Mouse (Mus musculus): Measurements from ENCODE around the gene Taar7d. TPM values are rescaled to one million over a fixed set of nuclear protein-coding genes. Genes with fewer than 3 reads are reported as not detected.
"Not testable (repeated sequence)": the region's sequence is repeated elsewhere in the genome, so short reads cannot be mapped to it uniquely, and the experiment has no call there.

The Taar7d gene
- polyA plus RNA-seq, 1 experiment from 2014 or later, result not detected

DNA sequence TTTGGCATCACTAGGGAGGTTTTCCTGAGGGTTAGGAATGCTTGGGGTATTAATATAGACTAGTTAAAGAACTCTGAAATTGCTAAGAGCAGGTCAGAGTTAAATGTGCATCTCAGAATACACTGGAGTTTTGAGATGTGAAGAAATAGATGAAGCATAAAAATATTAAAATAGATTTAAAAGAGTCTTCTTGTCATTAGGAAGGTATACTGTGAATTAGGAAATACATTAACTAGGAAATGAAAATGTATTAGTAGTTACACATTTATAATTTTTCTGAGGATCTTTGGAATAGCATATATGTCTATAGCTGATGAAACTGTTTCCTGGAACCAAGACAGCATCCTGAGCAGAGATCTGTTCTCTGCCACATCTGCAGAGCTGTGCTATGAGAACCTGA lies 22.2 kb downstream of the Taar7d start, which contains the start of gene Taar7f:
Gene Taar7f, plus strand, starts transcription at position 301 of the 400 bp plus-strand sequence.
- no peaks in the 10 kb centered on the region for H3K27me3 ChIP-seq (ENCODE audit: low read depth, poor library complexity, severe bottlenecking)
- no peaks in the 10 kb centered on the region for H3K4me1 ChIP-seq
- H3K4me3 ChIP-seq, result no peak within 1 kb of the TSS
- no peaks in the 10 kb centered on the region for H3K36me3 ChIP-seq
- H3K27ac ChIP-seq, result no peak within 1 kb of the TSS
- DNase-seq (ENCODE audit: low spot score), result no peak
- no peaks in the 10 kb centered on the region for H3K9me3 ChIP-seq (replicated peaks)

GRCm38 (mm10) chr10:24052039-24052438 lies 25.0 kb downstream of the Taar7d start:
- Histone ChIP-seq H3K36me3 (no peaks in the 10 kb centered on the region), H3K9me3 (replicated peaks) (no peaks in the 10 kb centered on the region), H3K27me3 (ENCODE audit: low read depth, poor library complexity, severe bottlenecking) (no peaks in the 10 kb centered on the region), H3K27ac (no peak overlapping the region), H3K4me3 (no peak overlapping the region), H3K4me1 (no peaks in the 10 kb centered on the region)
- 79% methylated on average over 5 of the region's 5 CpGs for WGBS
- DNase-seq (ENCODE audit: low spot score), result no peak

DNA sequence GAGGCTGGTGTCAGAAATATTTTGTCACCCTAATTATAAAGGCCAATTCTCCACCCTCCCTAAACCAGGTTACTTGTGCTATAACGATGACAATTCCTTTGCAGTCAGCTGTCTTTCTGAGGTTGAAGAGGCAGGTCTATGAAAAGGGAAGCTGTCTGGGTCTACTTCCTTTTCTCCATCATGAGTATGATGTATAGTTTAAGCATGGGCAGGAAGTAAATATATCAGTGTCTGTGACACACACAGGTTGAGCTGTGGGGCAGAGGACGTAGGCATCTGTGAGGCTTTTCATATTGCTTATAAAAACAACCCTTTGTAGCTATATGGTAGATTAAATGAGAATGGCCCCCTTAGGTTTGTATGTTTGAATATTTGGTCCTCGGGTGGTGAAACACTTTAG lies 32.0 kb downstream of the Taar7d start:
- Histone ChIP-seq H3K27ac (no peak overlapping the region), H3K4me1 (no peaks in the 10 kb centered on the region), H3K4me3 (no peak overlapping the region), H3K9me3 (replicated peaks) (no peaks in the 10 kb centered on the region), H3K27me3 (ENCODE audit: low read depth, poor library complexity, severe bottlenecking) (no peaks in the 10 kb centered on the region), H3K36me3 (no peaks in the 10 kb centered on the region)
- no peak for DNase-seq (ENCODE audit: low spot score)
- 88% methylated on average over 3 of the region's 3 CpGs for WGBS

DNA sequence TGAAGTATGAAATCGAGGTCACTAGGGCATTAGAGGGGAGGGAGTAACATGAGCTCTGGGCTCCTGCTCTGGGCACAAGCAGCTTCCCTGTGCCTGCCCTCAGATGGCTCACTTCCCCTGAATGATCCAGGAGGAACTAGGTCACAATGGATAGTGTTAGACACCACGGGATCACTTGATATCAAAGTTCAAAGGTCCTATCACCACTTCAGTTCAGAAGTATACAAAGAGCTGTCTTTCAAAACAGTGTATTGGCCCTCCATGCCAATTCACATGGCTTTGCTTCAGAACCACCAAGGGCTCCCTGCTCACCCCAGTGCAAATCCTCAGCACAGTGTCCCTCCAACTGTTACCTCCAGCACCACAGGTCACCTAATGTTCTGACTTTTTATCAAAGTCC lies 47.7 kb downstream of the Taar7d start:
- H3K9me3 ChIP-seq (replicated peaks); H3K27me3 ChIP-seq (ENCODE audit: low read depth, poor library complexity, severe bottlenecking); DNase-seq (ENCODE audit: low spot score); H3K27ac ChIP-seq; H3K36me3 ChIP-seq; H3K4me1 ChIP-seq; H3K4me3 ChIP-seq: not testable (repeated sequence)
- 63% methylated on average over 2 of the region's 2 CpGs for WGBS

GRCm38 (mm10) chr10:24076200-24076599 lies 49.2 kb downstream of the Taar7d start, which contains the start of gene Taar8a:
Gene Taar8a, plus strand, starts transcription at chr10:24076500.
- H3K36me3 ChIP-seq; H3K4me1 ChIP-seq; H3K4me3 ChIP-seq; DNase-seq (ENCODE audit: low spot score); H3K9me3 ChIP-seq (replicated peaks); H3K27ac ChIP-seq; H3K27me3 ChIP-seq (ENCODE audit: low read depth, poor library complexity, severe bottlenecking): not testable (repeated sequence)
- WGBS, result 82% methylated on average over 2 of the region's 4 CpGs

Other genes starting within 250 kb of the Taar7d start
- gene Rps12, start 239.9 kb upstream of the Taar7d start, polyA plus RNA-seq (2016; fragmentation: Nextera tagmentation; extraction: Ambion mirVana), result 146 and 189 TPM in 2 replicates
- gene Slc18b1, start 230.2 kb upstream of the Taar7d start, polyA plus RNA-seq (2016; fragmentation: Nextera tagmentation; extraction: Ambion mirVana), result 10.3 and 13.8 TPM in 2 replicates
- not detected in 2 replicates for gene Vnn3, start 175.8 kb upstream of the Taar7d start, polyA plus RNA-seq (2016; fragmentation: Nextera tagmentation; extraction: Ambion mirVana)
- gene Vnn1, start 132.5 kb upstream of the Taar7d start, polyA plus RNA-seq (2016; fragmentation: Nextera tagmentation; extraction: Ambion mirVana), result 0.43 and 0.68 TPM in 2 replicates
- gene Taar1, start 106.9 kb upstream of the Taar7d start, polyA plus RNA-seq (2016; fragmentation: Nextera tagmentation; extraction: Ambion mirVana), result not detected in 2 replicates
- gene Taar2, start 88.7 kb upstream of the Taar7d start, polyA plus RNA-seq (2016; fragmentation: Nextera tagmentation; extraction: Ambion mirVana), result not detected in 2 replicates
- gene Taar3, start 77.7 kb upstream of the Taar7d start, polyA plus RNA-seq (2016; fragmentation: Nextera tagmentation; extraction: Ambion mirVana), result not detected in 2 replicates
- not detected in 2 replicates for gene Taar4, start 66.7 kb upstream of the Taar7d start, polyA plus RNA-seq (2016; fragmentation: Nextera tagmentation; extraction: Ambion mirVana)
- gene Taar5, start 56.5 kb upstream of the Taar7d start, polyA plus RNA-seq (2016; fragmentation: Nextera tagmentation; extraction: Ambion mirVana), result not detected in 2 replicates
- gene Taar6, start 41.6 kb upstream of the Taar7d start, polyA plus RNA-seq (2016; fragmentation: Nextera tagmentation; extraction: Ambion mirVana), result not detected in 2 replicates
- not detected in 2 replicates for gene Taar7a, start 33.7 kb upstream of the Taar7d start, polyA plus RNA-seq (2016; fragmentation: Nextera tagmentation; extraction: Ambion mirVana)
- gene Taar7b, start 27.3 kb upstream of the Taar7d start, polyA plus RNA-seq (2016; fragmentation: Nextera tagmentation; extraction: Ambion mirVana), result not detected in 2 replicates
- not detected in 2 replicates for gene Taar7e, start 10.4 kb downstream of the Taar7d start, polyA plus RNA-seq (2016; fragmentation: Nextera tagmentation; extraction: Ambion mirVana)
- gene Taar7f, start 22.3 kb downstream of the Taar7d start, polyA plus RNA-seq (2016; fragmentation: Nextera tagmentation; extraction: Ambion mirVana), result not detected in 2 replicates
- gene Taar8a, start 49.3 kb downstream of the Taar7d start, polyA plus RNA-seq (2016; fragmentation: Nextera tagmentation; extraction: Ambion mirVana), result not detected in 2 replicates
- not detected in 2 replicates for gene Taar8b, start 65.1 kb downstream of the Taar7d start, polyA plus RNA-seq (2016; fragmentation: Nextera tagmentation; extraction: Ambion mirVana)
- gene Taar8c, start 74.7 kb downstream of the Taar7d start, polyA plus RNA-seq (2016; fragmentation: Nextera tagmentation; extraction: Ambion mirVana), result not detected in 2 replicates
- not detected in 2 replicates for gene Taar9, start 82.3 kb downstream of the Taar7d start, polyA plus RNA-seq (2016; fragmentation: Nextera tagmentation; extraction: Ambion mirVana)
- 23.7 and 34.1 TPM in 2 replicates for gene Stx7, start 122.1 kb downstream of the Taar7d start, polyA plus RNA-seq (2016; fragmentation: Nextera tagmentation; extraction: Ambion mirVana)
- gene Moxd1, start 196.3 kb downstream of the Taar7d start, polyA plus RNA-seq (2016; fragmentation: Nextera tagmentation; extraction: Ambion mirVana), result 3.2 and 6.0 TPM in 2 replicates

Data from limb, embryonic 10.5 days (tissue).